Mouse (Mus musculus) G1E (cell line): Measurements from ENCODE around the gene Ptpn4. TPM values are rescaled to one million over a fixed set of nuclear protein-coding genes. Genes with fewer than 3 reads are reported as not detected.

Experiments used
- ATAC-seq: 2 replicates; pipeline ENCODE4 v1.8.0; 2016; ENCODE audit warnings: mild to moderate bottlenecking; ENCODE audit not compliant: insufficient number of reproducible peaks, poor library complexity, low FRiP score, severe bottlenecking; ENCODE audit errors: extremely low read depth
- DNase-seq: peaks from one replicate; pipeline ENCODE4 v3.0.0; 2012; ENCODE audit warnings: low spot score
- H3K27me3 ChIP-seq: 2 replicates; pipeline ENCODE4 v1.6.1; 2012; ENCODE audit warnings: mild to moderate bottlenecking, low read length, inconsistent platforms; ENCODE audit not compliant: insufficient read depth
- H3K36me3 ChIP-seq: replicated peaks from 2 replicates; pipeline ENCODE3; 2012; ENCODE audit warnings: mild to moderate bottlenecking, inconsistent platforms
- H3K4me1 ChIP-seq: 2 replicates; pipeline ENCODE4 v1.6.1; 2012; ENCODE audit warnings: low read depth, low read length, inconsistent platforms, mixed read lengths; ENCODE audit not compliant: insufficient read depth
- H3K4me3 ChIP-seq: 2 replicates; pipeline ENCODE4 v1.5.1; 2012; ENCODE audit warnings: low read depth, mild to moderate bottlenecking, inconsistent platforms, low read length, moderate library complexity, mixed read lengths
- H3K9me3 ChIP-seq: replicated peaks from 2 replicates; pipeline ENCODE4 v1.6.1; 2012; ENCODE audit warnings: inconsistent platforms
- CTCF ChIP-seq: IDR thresholded peaks from 2 replicates; pipeline ENCODE4 v1.5.1; 2012; ENCODE audit warnings: low read depth, low read length, inconsistent platforms, mixed read lengths
- GATA1 ChIP-seq: IDR thresholded peaks from 2 replicates; pipeline ENCODE4 v1.6.1; 2012; ENCODE audit warnings: borderline replicate concordance, low read length, inconsistent platforms, mixed read lengths
- GATA2 ChIP-seq: IDR thresholded peaks from 2 replicates; pipeline ENCODE4 v1.6.1; 2012; ENCODE audit warnings: low read depth, low read length, inconsistent platforms, borderline replicate concordance
- POLR2AphosphoS5 ChIP-seq: IDR thresholded peaks from 2 replicates; pipeline ENCODE4 v1.6.1; 2012; ENCODE audit warnings: low read depth, low read length, inconsistent platforms; ENCODE audit not compliant: insufficient replicate concordance
- TAL1 ChIP-seq: conservative IDR thresholded peaks from 2 replicates; pipeline ENCODE4 v1.6.1; 2012; ENCODE audit warnings: low read depth, low read length, inconsistent platforms, mixed read lengths
- polyA plus RNA-seq: library from polyadenylated mRNA; stranded (reverse); fragments of >175 nt; gene quantifications from 2 replicates; pipeline ENCODE4 v1.2.3, GENCODE M21; 2012
- total RNA-seq, 2 experiments: library from RNA; stranded (forward) in 1 of 2; stranded (reverse) in 1 of 2; fragments of 200-1000 nt in 1 of 2; fragments of >200 nt in 1 of 2; fragmentation: Nextera tagmentation in 1 of 2; gene quantifications; 2 replicates each; pipeline ENCODE4 v1.2.3; 2014 to 2017

Gene Ptpn4
- total and polyA plus RNA-seq, 3 experiments = 9.6 to 81.3 (median 28.4) TPM

DNA sequence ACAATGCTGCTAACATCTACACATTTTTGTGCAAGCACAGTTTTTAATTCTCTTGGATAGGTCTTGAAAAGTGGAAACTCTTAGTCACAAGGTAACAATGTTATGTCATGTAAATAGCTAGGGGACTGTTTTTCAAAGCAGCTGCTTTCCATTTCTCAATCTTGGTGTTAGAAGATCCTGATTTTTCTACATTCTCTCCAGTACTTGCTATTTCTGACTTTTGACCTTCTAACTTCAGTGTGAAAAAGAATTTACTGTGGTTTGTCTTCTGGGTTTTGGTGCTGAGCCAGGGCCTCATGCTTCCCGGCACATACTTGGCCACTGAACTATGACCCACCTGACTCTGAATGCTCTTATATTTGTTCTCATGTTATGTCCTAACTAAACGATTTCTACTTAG lies 197.4 kb downstream of the Ptpn4 start:
- TF ChIP-seq GATA1 = no peak
- TF ChIP-seq CTCF = no peak
- TF ChIP-seq TAL1 = no peak
- no peak for TF ChIP-seq POLR2AphosphoS5
- TF ChIP-seq GATA2 = no peak
- peaks cover 47% of the 10 kb centered on the region for H3K36me3 ChIP-seq
- ATAC-seq = no peak
- H3K9me3 ChIP-seq = no peaks in the 10 kb centered on the region
- no peak for DNase-seq
- H3K4me3 ChIP-seq = no peak overlapping the region
- H3K4me1 ChIP-seq = peaks cover 27% of the 10 kb centered on the region
- H3K27me3 ChIP-seq = no peaks in the 10 kb centered on the region

DNA sequence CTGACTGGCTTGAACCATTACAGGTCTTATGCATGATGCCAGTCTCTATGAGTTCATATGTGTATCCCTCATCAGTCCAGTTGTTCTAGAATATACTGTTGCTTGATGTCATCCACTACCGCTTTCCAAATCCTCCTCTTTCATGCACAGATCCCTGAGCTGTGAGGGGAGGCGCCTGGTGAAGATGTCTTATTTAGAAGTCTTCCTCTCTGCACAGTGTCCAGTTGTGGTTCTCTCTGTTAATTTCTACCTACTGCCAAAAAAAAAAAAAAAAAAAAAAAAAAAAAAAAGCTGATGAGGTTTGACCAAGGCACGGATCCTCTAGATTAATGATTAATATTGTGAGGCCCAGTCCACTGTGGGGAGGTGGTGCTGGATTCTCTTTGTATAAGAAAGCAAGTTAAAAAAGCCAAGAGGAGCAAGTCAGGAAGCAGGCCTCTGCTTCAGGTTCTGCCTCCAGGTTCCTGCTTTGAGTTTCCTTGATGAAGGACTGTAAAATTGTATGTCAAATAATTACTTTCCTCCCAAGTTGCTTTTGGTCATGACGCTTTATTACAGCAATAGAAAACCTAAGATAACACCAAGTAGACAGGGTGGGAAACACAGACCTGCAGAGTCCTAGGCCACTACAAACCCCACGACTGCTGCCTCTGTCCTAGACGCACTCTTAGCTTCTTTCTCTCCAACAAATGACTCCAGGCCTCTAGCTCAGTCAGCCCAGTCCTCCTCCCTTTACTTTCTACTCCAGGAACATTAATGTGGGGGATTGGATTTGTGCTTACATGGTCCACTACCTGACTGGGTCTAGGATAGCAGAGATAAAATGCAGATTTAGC lies 200.0 kb downstream of the Ptpn4 start:
- Histone ChIP-seq H3K36me3 (peaks cover 53% of the 10 kb centered on the region), H3K4me1 (peaks cover 29% of the 10 kb centered on the region), H3K4me3 (no peak overlapping the region), H3K27me3 (no peaks in the 10 kb centered on the region), H3K9me3 (no peaks in the 10 kb centered on the region)
- ATAC-seq (no peak), DNase-seq (no peak)
- TF ChIP-seq TAL1 (no peak), CTCF (no peak), GATA1 (no peak), POLR2AphosphoS5 (no peak), GATA2 (no peak)

DNA sequence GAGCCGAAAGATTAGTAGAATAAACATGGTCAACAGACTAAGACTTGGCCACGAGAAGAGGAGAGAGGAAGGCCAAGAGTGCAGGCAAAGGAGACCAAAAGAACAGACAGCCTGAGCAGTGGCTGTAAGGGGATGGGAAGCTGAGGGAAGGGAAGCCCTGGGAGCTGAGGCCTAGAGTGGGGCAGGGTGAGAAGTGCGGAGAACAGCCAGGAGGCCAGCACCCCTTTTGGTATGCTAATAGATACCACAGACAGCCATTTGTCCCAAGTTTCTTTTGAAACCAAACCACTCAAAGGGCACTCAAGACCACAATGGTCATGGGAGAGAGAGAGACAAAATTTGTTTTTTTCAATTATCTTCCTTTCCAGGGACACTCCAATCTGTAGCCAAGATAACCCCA lies 202.7 kb downstream of the Ptpn4 start:
- Histone ChIP-seq H3K9me3 (no peaks in the 10 kb centered on the region), H3K4me3 (no peak overlapping the region), H3K36me3 (peaks cover 43% of the 10 kb centered on the region), H3K4me1 (peaks cover 37% of the 10 kb centered on the region), H3K27me3 (no peaks in the 10 kb centered on the region)
- DNase-seq = no peak
- ATAC-seq = no peak
- TF ChIP-seq GATA1 (no peak), CTCF (no peak), POLR2AphosphoS5 (no peak), TAL1 (no peak), GATA2 (no peak)

DNA sequence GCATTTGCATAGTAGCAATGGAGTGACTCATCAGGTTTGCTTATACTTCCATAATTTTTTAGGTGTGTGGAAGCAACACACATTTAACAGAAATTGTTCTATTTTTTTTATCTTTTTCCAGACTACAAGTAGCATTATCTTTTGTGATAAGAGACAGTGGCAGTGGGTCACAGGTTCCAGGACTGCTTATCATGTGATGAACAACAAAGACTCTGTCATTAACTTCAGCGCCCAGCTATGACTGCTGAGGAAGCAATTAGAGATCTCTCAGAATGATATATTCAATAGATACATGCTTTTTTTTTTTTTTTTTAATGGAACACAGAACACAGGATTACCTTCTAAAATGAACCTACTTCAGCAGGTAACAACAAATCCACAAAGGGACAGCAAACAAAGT lies 207.0 kb downstream of the Ptpn4 start:
- DNase-seq (peak; percentile 23), ATAC-seq (peak; percentile 98)
- Histone ChIP-seq H3K4me3 (no peak overlapping the region), H3K36me3 (peaks cover 40% of the 10 kb centered on the region), H3K9me3 (no peaks in the 10 kb centered on the region), H3K4me1 (peaks cover 38% of the 10 kb centered on the region), H3K27me3 (no peaks in the 10 kb centered on the region)
- TF ChIP-seq TAL1 (peak; percentile 44; the same call in 1 of the 2 replicates), CTCF (no peak), GATA1 (no peak), GATA2 (no peak), POLR2AphosphoS5 (no peak)

DNA sequence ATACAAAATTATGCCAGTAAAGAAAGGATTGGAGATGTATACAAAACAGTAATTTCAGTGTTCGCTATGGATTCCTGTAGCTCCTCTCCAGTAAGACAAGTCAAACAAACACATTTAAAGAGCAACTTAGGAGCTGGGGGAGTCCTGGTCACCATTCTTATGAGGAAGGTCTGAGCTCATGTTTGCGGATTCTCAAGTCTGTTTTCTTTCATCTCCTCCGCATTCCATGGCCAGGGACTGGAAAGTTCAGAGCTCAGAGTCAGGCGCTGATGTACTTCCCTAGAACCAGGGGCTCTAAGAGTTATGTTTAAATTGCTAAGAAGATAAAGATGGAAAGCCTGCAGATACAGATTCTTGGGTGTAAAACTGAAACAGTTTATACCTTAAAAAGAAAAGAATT lies 210.6 kb downstream of the Ptpn4 start:
- H3K4me1 ChIP-seq = peaks cover 28% of the 10 kb centered on the region

DNA sequence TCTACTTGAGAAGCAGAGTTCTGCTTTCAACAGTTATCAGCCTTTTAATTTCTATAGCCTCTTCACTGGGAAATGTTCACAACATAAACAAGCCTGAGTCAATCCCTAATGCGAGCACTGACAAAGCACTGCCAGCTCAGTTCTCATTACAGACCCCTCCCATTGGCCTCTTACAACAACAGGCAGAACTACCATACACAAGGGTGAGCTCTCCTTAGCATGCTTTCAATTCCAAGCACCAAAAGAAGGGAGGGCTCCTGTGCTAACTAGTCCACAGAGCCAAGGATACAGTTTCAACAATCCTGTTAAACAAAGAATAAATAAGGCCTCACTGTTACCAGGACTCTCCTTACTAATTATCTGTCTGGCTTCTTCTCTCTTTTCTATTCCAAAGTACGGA lies 213.0 kb downstream of the Ptpn4 start:
- Histone ChIP-seq H3K4me1 (peaks cover 19% of the 10 kb centered on the region), H3K36me3 (peaks cover 54% of the 10 kb centered on the region), H3K4me3 (no peak overlapping the region), H3K9me3 (no peaks in the 10 kb centered on the region), H3K27me3 (no peaks in the 10 kb centered on the region)
- DNase-seq = no peak
- ATAC-seq = no peak
- TF ChIP-seq CTCF = no peak
- TF ChIP-seq POLR2AphosphoS5 = no peak
- no peak for TF ChIP-seq TAL1
- no peak for TF ChIP-seq GATA1
- TF ChIP-seq GATA2 = no peak

More for the DNA sequence above, 210.6 kb downstream of the Ptpn4 start:
- peaks cover 40% of the 10 kb centered on the region for H3K36me3 ChIP-seq
- no peaks in the 10 kb centered on the region for H3K27me3 ChIP-seq
- H3K4me3 ChIP-seq = no peak overlapping the region
- DNase-seq (no peak), ATAC-seq (no peak)
- TF ChIP-seq TAL1 (no peak), POLR2AphosphoS5 (no peak), GATA1 (no peak), GATA2 (no peak), CTCF (no peak)
- H3K9me3 ChIP-seq = no peaks in the 10 kb centered on the region
